Mouse (Mus musculus): ENCODE data around the gene Gm2026.
"Not testable (repeated sequence)": the region's sequence is repeated elsewhere in the genome, so short reads cannot be mapped to it uniquely, and the experiment has no call there.

The Gm2026 gene

GRCm38 (mm10) chr2:175965031-175965430 is at the start of gene Gm2026:
TSS of gene Gm2026 (plus strand) at chr2:175965331.
- DNase-seq, result not testable (repeated sequence)

DNA sequence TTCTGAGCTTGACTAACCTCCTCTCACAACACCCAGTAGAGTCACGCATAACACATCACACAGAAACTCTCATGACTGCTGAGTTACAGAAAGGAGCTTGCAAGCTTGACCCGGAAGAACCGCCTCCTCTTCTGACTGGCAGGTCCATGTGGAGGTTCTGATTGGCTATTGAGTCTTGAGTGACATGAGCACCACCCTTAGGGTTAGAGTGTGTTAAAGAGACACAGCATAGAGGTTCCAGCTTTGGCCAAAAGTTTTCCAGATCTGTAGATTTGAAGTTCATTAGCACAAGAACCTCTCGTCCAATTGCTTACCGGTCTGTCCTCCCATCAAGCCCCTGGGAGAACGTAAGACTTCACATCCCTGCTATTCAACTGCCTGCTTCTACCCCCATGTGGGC is 34.1 kb upstream of the Gm2026 start, which contains the start of gene Zfp966:
Gene Zfp966 (minus strand): TSS at position 101 of the 400 bp plus-strand sequence.
- DNase-seq, result not testable (repeated sequence)

Measured in lung, postnatal 10 days (tissue).